Mouse (Mus musculus) intestine, embryonic 16.5 days (tissue): ENCODE measurements around the gene Arid3c. TPM values are rescaled to one million over a fixed set of nuclear protein-coding genes. Genes with fewer than 3 reads are reported as not detected.
"Not testable (repeated sequence)": the region's sequence is repeated elsewhere in the genome, so short reads cannot be mapped to it uniquely, and the experiment has no call there.

Source experiments
- ATAC-seq: fragments of 200-750 bp; cut with Nextera tagmentation; 2 replicates; pipeline ENCODE4 v1.8.0; 2017; ENCODE audit warnings: moderate TSS enrichment, moderate library complexity
- H3K27ac ChIP-seq: fragments of 300-500 bp; sonication (generic); 2 replicates; pipeline ENCODE4 v1.5.1; 2014; ENCODE audit warnings: mild to moderate bottlenecking, low read length
- H3K27me3 ChIP-seq: fragments of 300-500 bp; sonication (generic); replicated peaks from 2 replicates; pipeline ENCODE4 v1.6.1; 2014; ENCODE audit warnings: low read length, control low read depth, mixed read lengths; ENCODE audit not compliant: control insufficient read depth, insufficient read depth
- H3K36me3 ChIP-seq: fragments of 300-500 bp; sonication (generic); 2 replicates; pipeline ENCODE4 v1.6.1; 2014; ENCODE audit warnings: low read length, control low read depth; ENCODE audit not compliant: control insufficient read depth, insufficient read depth
- H3K4me1 ChIP-seq: fragments of 300-500 bp; sonication (generic); 2 replicates; pipeline ENCODE4 v1.6.1; 2014; ENCODE audit warnings: low read length, control low read depth, mixed read lengths; ENCODE audit not compliant: control insufficient read depth, insufficient read depth
- H3K4me2 ChIP-seq: fragments of 300-500 bp; sonication (generic); 2 replicates; pipeline ENCODE4 v1.6.1; 2014; ENCODE audit warnings: low read depth, low read length, control low read depth
- H3K4me3 ChIP-seq: fragments of 300-500 bp; sonication (generic); 2 replicates; pipeline ENCODE4 v1.5.1; 2014; ENCODE audit warnings: mild to moderate bottlenecking, low read length
- H3K9ac ChIP-seq: fragments of 300-500 bp; sonication (generic); 2 replicates; pipeline ENCODE4 v1.6.1; 2014; ENCODE audit warnings: low read depth, low read length
- H3K9me3 ChIP-seq: fragments of 300-500 bp; sonication (generic); 2 replicates; pipeline ENCODE4 v1.6.1; 2016; ENCODE audit warnings: low read length, control low read depth; ENCODE audit not compliant: control insufficient read depth
- WGBS: fragments of 180-500 bp; shearing (Covaris S2); extraction: QIAGEN DNeasy Blood & Tissue Kit; methylation state at CpG from one replicate; pipeline ENCODE4 v1.1.7; 2014; 5-methylcytosine and 5-hydroxymethylcytosine counted together
- polyA plus RNA-seq: library from polyadenylated mRNA; unstranded; fragments of >200 nt; fragmentation: Nextera tagmentation; extraction: Ambion mirVana; gene quantifications from 2 replicates; pipeline ENCODE4 v1.2.1, GENCODE M21; 2015

Arid3c gene
- polyA plus RNA-seq: not detected in 2 replicates

DNA sequence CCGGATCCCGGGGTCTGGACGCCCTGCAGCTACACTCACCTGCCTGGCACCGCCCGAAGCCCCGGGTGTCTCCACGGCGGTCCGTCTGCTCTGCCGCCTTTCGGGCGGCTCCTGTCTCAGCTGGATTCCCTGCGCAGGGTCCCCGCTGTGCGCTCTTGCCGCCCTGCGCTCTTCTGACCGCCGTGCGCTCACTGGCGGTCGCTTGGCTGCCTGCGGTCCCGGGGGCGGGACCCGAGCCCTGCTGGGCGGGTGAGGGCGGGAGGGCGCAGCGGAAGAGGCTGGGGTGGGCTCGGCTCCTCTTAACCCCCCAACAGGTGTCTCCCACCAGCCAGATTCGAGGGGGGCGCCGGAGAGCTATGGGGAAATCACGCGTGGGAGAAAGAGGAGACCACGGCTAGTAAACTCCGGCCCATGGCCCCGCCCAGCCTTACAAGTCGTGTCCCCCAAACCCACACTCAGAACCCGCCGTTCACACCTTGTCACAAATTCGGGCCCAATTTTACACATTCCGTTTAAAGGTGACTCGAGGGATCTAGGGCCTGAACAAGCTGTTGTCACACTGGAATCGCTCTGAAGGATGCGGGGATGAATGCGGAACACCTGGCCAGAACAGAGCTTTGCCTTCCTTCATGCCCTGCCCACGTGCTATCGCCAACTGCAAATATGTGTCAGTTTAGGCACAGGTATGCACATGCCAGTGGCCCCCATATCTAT is at the start of gene Arid3c:
TSS of gene Arid3c (minus strand) at position 91 of the 714 bp plus-strand sequence.
- Histone ChIP-seq H3K36me3 (no peaks in the 10 kb centered on the region), H3K4me3 (peak within 1 kb of the TSS; percentile 41), H3K9ac (peak within 1 kb of the TSS; percentile 23; the same call in 1 of the 2 replicates), H3K27ac (no peak within 1 kb of the TSS), H3K9me3 (no peaks in the 10 kb centered on the region), H3K4me2 (peak within 1 kb of the TSS; percentile 69), H3K4me1 (peaks cover 5% of the 10 kb centered on the region; the same call in 1 of the 2 replicates), H3K27me3 (peaks cover 61% of the 10 kb centered on the region)
- WGBS: 1% methylated on average over 49 of the region's 50 CpGs
- ATAC-seq: peak; percentile 50; the same call in 1 of the 2 replicates

DNA sequence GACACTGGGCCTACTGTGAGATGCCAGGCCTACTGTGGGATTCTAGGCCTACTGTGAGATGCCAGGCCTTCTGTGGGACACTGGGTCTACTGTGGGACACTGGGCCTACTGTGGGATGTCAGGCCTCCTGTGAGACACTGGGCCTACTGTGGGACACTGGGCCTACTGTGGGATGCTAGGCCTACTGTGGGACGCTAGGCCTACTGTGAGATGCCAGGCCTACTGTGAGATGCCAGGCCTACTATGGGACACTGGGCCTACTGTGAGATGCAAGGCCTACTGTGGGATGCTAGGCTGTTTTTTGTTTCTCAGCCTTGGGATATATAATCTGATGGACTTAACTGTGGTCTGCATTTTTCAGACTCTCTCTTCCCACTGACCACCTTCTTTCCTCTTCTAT is 44.9 kb upstream of the Arid3c start:
- not testable (repeated sequence) for ATAC-seq, H3K9ac ChIP-seq, H3K27ac ChIP-seq, H3K4me2 ChIP-seq, H3K36me3 ChIP-seq, H3K27me3 ChIP-seq, H3K9me3 ChIP-seq, H3K4me1 ChIP-seq, H3K4me3 ChIP-seq
- 88% methylated on average over 1 of the region's 1 CpGs for WGBS

DNA sequence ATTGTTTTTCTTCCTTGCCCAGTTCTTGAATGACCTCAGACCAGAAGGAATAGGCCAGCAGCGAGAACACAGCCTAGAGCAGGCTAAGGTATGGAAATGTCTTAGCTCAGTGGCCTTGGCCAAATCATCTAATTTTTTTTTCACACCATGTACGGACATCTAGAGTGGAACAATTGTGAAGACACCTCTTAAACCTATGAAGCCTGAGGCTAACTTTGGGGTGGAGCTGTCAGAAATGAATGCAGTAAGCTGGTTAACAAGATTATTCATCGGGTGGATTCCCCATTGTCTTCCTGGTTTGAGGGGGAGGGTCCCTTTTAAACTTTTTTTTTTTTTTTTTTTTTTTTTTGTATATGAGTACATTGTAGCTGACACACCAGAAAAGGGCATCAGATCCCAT is 43.6 kb upstream of the Arid3c start:
- H3K9ac ChIP-seq, H3K4me1 ChIP-seq, H3K27me3 ChIP-seq, ATAC-seq, H3K9me3 ChIP-seq, H3K27ac ChIP-seq, H3K36me3 ChIP-seq: not testable (repeated sequence)
- Histone ChIP-seq H3K4me3 (peak overlapping the region; percentile 29; the same call in 1 of the 2 replicates), H3K4me2 (0 out of 2 replicates have a peak overlapping the region, but pooled peaks have one; percentile 32)
- WGBS: 76% methylated on average over 3 of the region's 3 CpGs

DNA sequence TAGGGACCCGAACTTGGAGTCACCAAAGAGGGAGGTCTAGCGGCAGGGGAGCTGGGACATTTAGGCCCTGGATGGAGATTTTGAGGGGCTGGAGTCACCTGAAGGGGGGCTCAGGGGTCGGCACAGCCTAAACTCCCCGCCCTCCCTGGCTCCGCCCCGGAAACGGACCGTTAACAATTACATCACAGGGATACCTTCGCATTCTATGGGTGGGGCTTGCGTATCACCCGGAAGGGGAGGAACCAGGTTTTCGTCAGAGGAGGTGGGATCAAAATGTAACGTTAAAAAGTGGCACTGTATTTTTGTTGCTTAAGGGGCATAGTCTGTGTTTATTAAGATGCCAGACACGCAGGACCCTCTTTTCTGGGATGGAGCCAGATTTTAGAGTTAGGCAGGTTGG is 43.1 kb upstream of the Arid3c start, which contains the start of gene Ccl27a:
TSS of gene Ccl27a (minus strand) at position 246 of the 400 bp plus-strand sequence.
- not testable (repeated sequence) for ATAC-seq, H3K27me3 ChIP-seq, H3K27ac ChIP-seq, H3K4me1 ChIP-seq, H3K36me3 ChIP-seq, H3K9me3 ChIP-seq
- Histone ChIP-seq H3K4me3 (peak within 1 kb of the TSS; percentile 40), H3K9ac (0 out of 2 replicates have a peak within 1 kb of the TSS, but pooled peaks have one; percentile 48), H3K4me2 (peak within 1 kb of the TSS; percentile 48)
- WGBS: 0% methylated on average over 12 of the region's 14 CpGs

DNA sequence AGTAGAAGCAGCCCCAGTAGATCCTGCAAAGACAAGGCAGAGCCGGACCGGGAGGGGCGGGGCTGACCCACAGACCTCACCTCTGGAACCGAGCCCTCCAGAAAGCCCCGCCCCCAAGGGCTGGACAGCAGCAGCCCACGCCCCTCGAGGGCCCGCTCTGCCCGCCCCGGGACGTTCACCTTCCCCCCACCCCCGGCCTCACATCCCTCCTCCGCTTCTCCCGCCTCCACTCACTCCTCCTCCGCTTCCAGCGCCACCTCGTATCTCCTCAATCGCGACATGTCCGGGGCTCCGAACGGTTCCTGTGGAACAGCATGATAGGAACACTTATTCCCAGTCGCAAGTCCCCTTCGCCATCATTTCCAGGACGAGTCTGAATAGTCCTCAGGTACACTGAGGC is 42.6 kb upstream of the Arid3c start:
- not testable (repeated sequence) for H3K9me3 ChIP-seq, H3K4me1 ChIP-seq, H3K36me3 ChIP-seq, H3K27ac ChIP-seq, H3K27me3 ChIP-seq, H3K9ac ChIP-seq, ATAC-seq
- WGBS: 2% methylated on average over 17 of the region's 25 CpGs
- Histone ChIP-seq H3K4me2 (peak overlapping the region; percentile 32; the same call in 1 of the 2 replicates), H3K4me3 (peak overlapping the region; percentile 40)

DNA sequence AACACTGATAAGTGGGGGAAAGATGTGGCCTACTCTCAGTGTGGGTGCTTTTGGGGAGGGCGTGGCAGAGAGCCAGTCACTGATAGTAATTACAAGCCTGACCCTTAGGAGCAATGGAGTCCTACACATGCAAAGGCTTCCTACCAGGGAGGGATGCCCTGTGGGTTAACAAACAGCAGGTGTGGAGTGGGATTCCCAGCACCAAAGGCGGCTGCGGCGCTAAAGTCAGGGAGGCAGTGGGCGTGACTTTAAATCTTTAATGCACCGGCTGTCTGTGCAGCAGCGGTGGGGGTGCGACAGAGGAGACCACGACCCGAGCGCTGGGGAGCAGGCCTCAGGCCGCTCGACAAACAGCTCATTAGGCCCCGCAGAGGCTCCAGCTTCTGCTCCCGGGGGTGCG is 42.0 kb upstream of the Arid3c start:
- WGBS: 8% methylated on average over 7 of the region's 16 CpGs
- ATAC-seq, H3K4me1 ChIP-seq, H3K27ac ChIP-seq, H3K27me3 ChIP-seq, H3K9me3 ChIP-seq, H3K36me3 ChIP-seq: not testable (repeated sequence)
- peak overlapping the region; percentile 48 for H3K4me2 ChIP-seq
- H3K9ac ChIP-seq: 0 out of 2 replicates have a peak overlapping the region, but pooled peaks have one; percentile 48
- H3K4me3 ChIP-seq: peak overlapping the region; percentile 37

DNA sequence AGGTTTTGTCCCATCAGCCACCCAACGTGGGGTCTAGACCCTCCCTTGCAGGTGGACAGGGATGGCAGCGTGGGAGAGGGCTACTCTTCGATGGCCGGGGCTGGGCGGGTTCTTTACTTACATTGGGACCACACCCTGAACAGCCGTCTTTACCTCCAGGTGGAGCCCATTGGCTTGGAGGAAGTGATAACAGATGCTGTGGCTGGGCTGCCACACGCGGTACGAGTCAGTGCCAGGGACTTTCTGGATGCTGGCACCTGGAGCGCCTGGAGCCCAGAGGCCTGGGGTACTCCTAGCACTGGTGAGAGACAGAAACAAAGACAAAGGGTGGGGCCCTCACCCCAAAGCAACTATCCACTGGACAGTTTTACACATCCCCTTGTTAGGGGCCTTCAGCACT is 36.4 kb upstream of the Arid3c start:
- 74% methylated on average over 10 of the region's 10 CpGs for WGBS
- H3K4me1 ChIP-seq: not testable (repeated sequence)

DNA sequence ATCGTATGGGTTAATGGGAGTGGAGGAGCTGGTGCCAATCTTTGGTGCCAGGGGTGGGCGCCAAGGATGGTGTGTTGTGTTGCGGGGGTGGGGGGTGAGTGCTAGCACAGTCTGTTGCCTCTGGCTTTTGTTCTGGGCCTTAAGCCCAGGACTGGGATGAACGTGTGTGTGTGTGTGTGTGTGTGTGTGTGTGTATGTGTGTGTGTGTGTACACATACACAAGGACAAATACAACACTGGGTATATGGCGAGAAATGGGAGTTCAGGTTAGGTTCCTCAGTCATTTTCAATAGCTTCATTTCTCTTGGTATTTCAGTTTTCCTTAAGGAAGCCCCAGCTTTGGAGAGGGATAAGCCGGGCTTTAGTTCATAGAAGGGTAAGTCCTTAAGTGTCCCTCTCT is 32.2 kb upstream of the Arid3c start:
- ATAC-seq, H3K27ac ChIP-seq, H3K9ac ChIP-seq, H3K4me2 ChIP-seq, H3K27me3 ChIP-seq, H3K9me3 ChIP-seq, H3K36me3 ChIP-seq, H3K4me3 ChIP-seq: not testable (repeated sequence)
- peaks cover 29% of the 10 kb centered on the region for H3K4me1 ChIP-seq
- 74% methylated on average over 3 of the region's 6 CpGs for WGBS

More for the DNA sequence above, 36.4 kb upstream of the Arid3c start:
- H3K27ac ChIP-seq, H3K9ac ChIP-seq, H3K27me3 ChIP-seq, H3K4me2 ChIP-seq, H3K36me3 ChIP-seq, ATAC-seq, H3K4me3 ChIP-seq, H3K9me3 ChIP-seq: not testable (repeated sequence)

DNA sequence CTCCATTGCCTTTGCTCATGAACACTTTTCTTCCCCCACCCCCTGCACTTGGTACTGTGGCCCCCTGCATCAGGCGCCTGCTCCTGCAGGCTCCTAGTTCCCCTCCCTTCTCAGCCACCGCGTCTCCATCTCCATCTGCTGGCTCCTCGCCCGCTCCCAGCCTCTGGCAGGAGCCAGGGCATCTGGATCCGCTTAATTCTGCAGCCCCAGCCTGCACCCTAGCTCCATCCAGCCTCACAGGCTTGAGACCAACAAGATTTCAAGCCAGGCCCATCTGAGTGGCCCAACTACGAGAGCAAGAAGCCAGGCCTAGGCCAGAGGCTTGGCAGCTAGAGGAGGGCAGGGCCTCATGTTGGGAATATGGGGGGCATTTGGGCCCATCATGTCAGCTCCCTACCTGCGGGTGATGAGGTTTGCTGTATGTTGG is 31.8 kb upstream of the Arid3c start:
- Histone ChIP-seq H3K27ac (peak overlapping the region; percentile 95), H3K9ac (peak overlapping the region; percentile 53; the same call in 1 of the 2 replicates), H3K4me3 (peak overlapping the region; percentile 19; the same call in 1 of the 2 replicates), H3K4me1 (peaks cover 29% of the 10 kb centered on the region), H3K4me2 (peak overlapping the region; percentile 75)
- not testable (repeated sequence) for H3K36me3 ChIP-seq, H3K9me3 ChIP-seq, H3K27me3 ChIP-seq, ATAC-seq
- 41% methylated on average over 8 of the region's 8 CpGs for WGBS
